Mouse (Mus musculus): Measurements from ENCODE around the gene Lbh. TPM values are rescaled to one million over a fixed set of nuclear protein-coding genes. Genes with fewer than 3 reads are reported as not detected.

Lbh gene
- polyA plus RNA-seq, 1 experiment from 2014 or later = 2.7 TPM

DNA sequence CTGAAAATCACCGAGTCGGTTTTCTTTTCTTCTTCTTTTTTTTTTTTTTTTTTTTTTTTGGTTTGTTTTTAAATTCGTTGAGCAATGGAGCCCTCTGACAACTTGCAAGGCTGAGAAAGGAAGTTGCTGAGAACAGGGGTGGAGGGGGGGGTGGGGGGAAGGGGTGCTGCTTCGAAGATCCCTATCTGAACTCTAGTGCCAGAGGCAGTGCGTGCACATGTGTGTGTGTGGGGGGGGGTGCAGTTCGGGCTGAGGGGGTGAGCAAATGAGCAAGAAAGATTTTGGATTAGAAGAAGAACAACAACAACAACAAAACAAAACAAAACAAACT is 21.4 kb downstream of the Lbh start:
- Histone ChIP-seq H3K9ac (replicated peaks) (no peak overlapping the region), H3K27me3 (no peaks in the 10 kb centered on the region), H3K27ac (no peak overlapping the region), H3K4me1 (replicated peaks) (peaks cover 29% of the 10 kb centered on the region), H3K4me3 (replicated peaks) (no peak overlapping the region), H3K36me3 (peaks cover 30% of the 10 kb centered on the region), H3K9me3 (no peaks in the 10 kb centered on the region; the same call in 1 of the 2 replicates), H3K4me2 (no peak overlapping the region)
- WGBS = 87% methylated on average over 6 of the region's 6 CpGs
- ATAC-seq (ENCODE audit: insufficient number of reproducible peaks, insufficient read depth, low FRiP score, low TSS enrichment, low read depth) = no peak

GRCm38 (mm10) chr17:72944368-72944767 is 26.3 kb downstream of the Lbh start:
- H3K4me2 ChIP-seq = no peak overlapping the region
- WGBS = 89% methylated on average over 5 of the region's 5 CpGs
- ATAC-seq (ENCODE audit: insufficient number of reproducible peaks, insufficient read depth, low FRiP score, low TSS enrichment, low read depth) = no peak
- peaks cover 27% of the 10 kb centered on the region for H3K36me3 ChIP-seq
- no peaks in the 10 kb centered on the region for H3K4me1 ChIP-seq (replicated peaks)
- H3K27me3 ChIP-seq = no peaks in the 10 kb centered on the region
- no peak overlapping the region for H3K9ac ChIP-seq (replicated peaks)
- no peak overlapping the region for H3K4me3 ChIP-seq (replicated peaks)
- H3K27ac ChIP-seq = no peak overlapping the region
- H3K9me3 ChIP-seq = no peaks in the 10 kb centered on the region; the same call in 1 of the 2 replicates

- Histone ChIP-seq H3K36me3 (peaks cover 2% of the 10 kb centered on the region), H3K4me3 (replicated peaks) (no peak overlapping the region), H3K9me3 (no peaks in the 10 kb centered on the region; the same call in 1 of the 2 replicates), H3K9ac (replicated peaks) (no peak overlapping the region), H3K27ac (no peak overlapping the region), H3K27me3 (no peaks in the 10 kb centered on the region), H3K4me1 (replicated peaks) (no peaks in the 10 kb centered on the region), H3K4me2 (no peak overlapping the region)
- 77% methylated on average over 6 of the region's 6 CpGs for WGBS
- ATAC-seq (ENCODE audit: insufficient number of reproducible peaks, insufficient read depth, low FRiP score, low TSS enrichment, low read depth) = no peak
Measured at GRCm38 (mm10) chr17:72947111-72947859, 29.2 kb downstream of the Lbh start.

DNA sequence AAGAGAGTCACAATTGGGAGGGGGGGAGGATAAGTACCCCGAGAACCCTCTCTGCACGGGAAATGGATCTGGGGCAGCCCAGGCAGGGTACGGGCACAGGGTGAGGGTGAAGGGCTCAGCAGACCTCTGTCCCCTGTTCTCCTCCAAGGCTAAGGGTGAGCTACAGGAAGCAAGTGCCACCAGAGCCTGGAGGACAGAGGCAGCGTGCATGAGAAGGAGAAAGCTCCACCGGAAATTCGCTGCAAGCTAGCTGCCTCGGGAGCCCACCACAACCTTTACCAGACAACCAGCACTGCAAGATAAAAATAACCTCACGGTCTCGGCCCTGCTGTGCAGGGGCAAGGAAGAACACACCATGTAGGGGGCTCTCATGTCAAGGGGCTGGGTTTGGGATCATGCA is 30.0 kb downstream of the Lbh start:
- H3K36me3 ChIP-seq = no peaks in the 10 kb centered on the region
- no peaks in the 10 kb centered on the region; the same call in 1 of the 2 replicates for H3K9me3 ChIP-seq
- 85% methylated on average over 9 of the region's 9 CpGs for WGBS
- no peak overlapping the region for H3K4me2 ChIP-seq
- H3K27ac ChIP-seq = no peak overlapping the region
- no peak for ATAC-seq (ENCODE audit: insufficient number of reproducible peaks, insufficient read depth, low FRiP score, low TSS enrichment, low read depth)
- H3K4me1 ChIP-seq (replicated peaks) = peaks cover 6% of the 10 kb centered on the region
- H3K4me3 ChIP-seq (replicated peaks) = no peak overlapping the region
- H3K9ac ChIP-seq (replicated peaks) = no peak overlapping the region
- H3K27me3 ChIP-seq = no peaks in the 10 kb centered on the region

- H3K4me1 ChIP-seq (replicated peaks) = peaks cover 16% of the 10 kb centered on the region
- H3K4me3 ChIP-seq (replicated peaks) = no peak overlapping the region
- H3K4me2 ChIP-seq = no peak overlapping the region
- no peak for ATAC-seq (ENCODE audit: insufficient number of reproducible peaks, insufficient read depth, low FRiP score, low TSS enrichment, low read depth)
- no peaks in the 10 kb centered on the region for H3K9me3 ChIP-seq
- H3K27me3 ChIP-seq = no peaks in the 10 kb centered on the region
- no peak overlapping the region for H3K27ac ChIP-seq
- 90% methylated on average over 7 of the region's 7 CpGs for WGBS
- no peak overlapping the region for H3K9ac ChIP-seq (replicated peaks)
- no peaks in the 10 kb centered on the region for H3K36me3 ChIP-seq
Measured at GRCm38 (mm10) chr17:72949247-72949701, 31.2 kb downstream of the Lbh start.

DNA sequence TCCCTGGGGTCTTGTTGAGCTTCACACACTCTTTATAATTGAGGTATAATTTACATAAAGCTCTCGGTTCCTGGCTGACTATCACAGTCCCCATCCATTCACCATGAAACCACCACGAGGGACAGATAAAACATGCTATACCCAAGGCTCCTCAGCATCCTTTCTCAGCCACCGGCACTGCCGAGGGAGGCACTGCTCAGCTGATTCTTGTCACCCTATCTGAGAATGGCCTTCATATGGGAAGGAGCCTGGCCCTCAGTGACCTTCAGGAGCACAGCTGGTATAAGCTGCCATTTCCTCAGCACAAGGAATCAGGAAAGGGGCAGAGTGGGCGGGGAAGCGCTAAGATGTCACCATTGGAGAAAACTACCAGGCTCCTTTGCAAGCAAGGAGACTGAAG is 33.2 kb downstream of the Lbh start:
- ATAC-seq (ENCODE audit: insufficient number of reproducible peaks, insufficient read depth, low FRiP score, low TSS enrichment, low read depth) = no peak
- Histone ChIP-seq H3K4me2 (no peak overlapping the region), H3K9ac (replicated peaks) (no peak overlapping the region), H3K27me3 (no peaks in the 10 kb centered on the region), H3K4me3 (replicated peaks) (no peak overlapping the region), H3K27ac (no peak overlapping the region), H3K36me3 (no peaks in the 10 kb centered on the region), H3K4me1 (replicated peaks) (peaks cover 18% of the 10 kb centered on the region), H3K9me3 (no peaks in the 10 kb centered on the region)
- WGBS = 73% methylated on average over 6 of the region's 6 CpGs

DNA sequence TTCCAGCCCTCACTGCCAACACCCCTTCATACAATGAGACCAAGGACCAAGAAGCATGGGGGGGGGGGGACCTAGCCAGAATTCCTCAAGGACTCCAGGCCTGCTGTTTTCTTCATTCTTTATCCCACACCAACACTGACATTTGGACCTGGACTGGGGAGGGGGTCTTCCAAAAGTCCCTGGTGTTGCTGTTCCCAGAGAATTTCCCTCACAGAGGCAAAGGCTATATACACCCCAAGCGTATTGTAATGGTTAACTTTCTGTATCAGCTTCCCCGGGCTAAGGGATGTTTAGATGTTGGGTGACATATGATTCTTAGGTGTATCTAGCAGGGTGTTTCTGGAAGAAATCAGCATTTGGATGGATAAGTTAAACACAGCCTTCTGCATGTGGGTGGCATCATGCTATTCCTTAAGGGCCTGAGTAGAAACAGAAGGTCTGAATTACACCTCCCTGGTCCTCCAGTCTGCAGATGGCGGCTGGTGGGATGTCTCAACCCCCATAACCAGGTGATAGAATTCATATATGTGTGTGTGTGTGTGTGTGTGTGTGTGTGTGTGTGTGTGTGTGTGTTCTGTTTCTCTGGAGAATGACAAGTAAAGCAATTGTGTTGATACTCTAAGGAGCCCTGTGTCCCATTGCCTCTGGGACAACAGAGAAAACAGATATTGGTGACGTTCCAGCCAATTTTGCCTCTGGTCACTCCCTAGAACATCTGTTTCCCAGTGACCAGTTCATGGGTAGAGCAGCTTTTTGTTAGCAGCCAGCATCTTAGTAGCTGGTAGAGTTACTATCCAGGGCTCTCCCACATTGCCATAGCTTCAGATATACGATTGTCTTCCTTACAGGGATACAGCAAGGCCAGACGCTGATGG is 35.9 kb downstream of the Lbh start:
- H3K4me3 ChIP-seq (replicated peaks) = no peak overlapping the region
- H3K9me3 ChIP-seq = no peaks in the 10 kb centered on the region
- 63% methylated on average over 6 of the region's 6 CpGs for WGBS
- no peaks in the 10 kb centered on the region for H3K36me3 ChIP-seq
- H3K27ac ChIP-seq = no peak overlapping the region
- ATAC-seq (ENCODE audit: insufficient number of reproducible peaks, insufficient read depth, low FRiP score, low TSS enrichment, low read depth) = no peak
- H3K4me1 ChIP-seq (replicated peaks) = peaks cover 18% of the 10 kb centered on the region
- H3K4me2 ChIP-seq = no peak overlapping the region
- H3K27me3 ChIP-seq = no peaks in the 10 kb centered on the region
- H3K9ac ChIP-seq (replicated peaks) = no peak overlapping the region

DNA sequence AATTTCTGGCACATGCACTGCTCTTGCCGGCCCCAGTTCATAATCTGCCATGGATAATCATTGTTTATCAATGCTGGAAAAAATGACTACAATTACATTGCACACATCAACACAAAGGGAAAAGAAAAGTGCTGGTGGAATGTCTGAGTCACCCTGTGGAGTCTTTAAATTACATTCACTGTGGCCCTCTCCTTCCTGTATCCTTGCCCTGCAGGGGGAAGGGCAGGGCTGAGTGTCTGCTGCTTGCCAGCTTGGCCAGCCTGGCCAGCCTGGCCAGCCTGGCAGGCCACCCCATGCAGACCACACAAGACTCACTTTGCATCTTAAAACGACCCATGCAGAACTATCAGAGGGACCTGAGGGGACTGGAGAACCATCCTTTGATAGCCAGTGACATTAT is 37.4 kb downstream of the Lbh start:
- Histone ChIP-seq H3K27ac (no peak overlapping the region), H3K4me3 (replicated peaks) (no peak overlapping the region), H3K4me2 (no peak overlapping the region), H3K4me1 (replicated peaks) (peaks cover 18% of the 10 kb centered on the region), H3K9me3 (no peaks in the 10 kb centered on the region), H3K27me3 (no peaks in the 10 kb centered on the region), H3K9ac (replicated peaks) (no peak overlapping the region), H3K36me3 (no peaks in the 10 kb centered on the region)
- no peak for ATAC-seq (ENCODE audit: insufficient number of reproducible peaks, insufficient read depth, low FRiP score, low TSS enrichment, low read depth)
- whole genome bisulfite sequencing = 62% methylated on average over 2 of the region's 2 CpGs

DNA sequence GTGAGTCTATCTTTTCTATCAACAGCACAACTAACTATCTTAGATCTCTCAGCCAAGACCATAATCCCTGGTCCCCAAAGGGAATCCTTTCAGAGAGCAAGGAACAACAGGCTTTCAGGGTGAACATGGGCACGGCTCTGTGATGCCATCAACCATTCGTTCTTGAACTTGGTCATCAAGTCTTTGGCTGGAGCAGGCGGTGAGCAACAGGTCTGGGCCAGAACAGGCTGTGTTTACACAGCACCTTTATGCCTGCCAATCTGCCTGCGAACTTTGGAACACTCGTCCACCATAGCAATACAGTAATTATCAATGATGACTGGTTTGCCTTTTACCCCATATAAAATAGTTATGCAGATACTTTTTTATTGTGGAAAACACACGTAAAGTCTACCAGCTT is 38.9 kb downstream of the Lbh start:
- ATAC-seq (ENCODE audit: insufficient number of reproducible peaks, insufficient read depth, low FRiP score, low TSS enrichment, low read depth) = no peak
- peaks cover 18% of the 10 kb centered on the region for H3K4me1 ChIP-seq (replicated peaks)
- WGBS = 83% methylated on average over 6 of the region's 6 CpGs

DNA sequence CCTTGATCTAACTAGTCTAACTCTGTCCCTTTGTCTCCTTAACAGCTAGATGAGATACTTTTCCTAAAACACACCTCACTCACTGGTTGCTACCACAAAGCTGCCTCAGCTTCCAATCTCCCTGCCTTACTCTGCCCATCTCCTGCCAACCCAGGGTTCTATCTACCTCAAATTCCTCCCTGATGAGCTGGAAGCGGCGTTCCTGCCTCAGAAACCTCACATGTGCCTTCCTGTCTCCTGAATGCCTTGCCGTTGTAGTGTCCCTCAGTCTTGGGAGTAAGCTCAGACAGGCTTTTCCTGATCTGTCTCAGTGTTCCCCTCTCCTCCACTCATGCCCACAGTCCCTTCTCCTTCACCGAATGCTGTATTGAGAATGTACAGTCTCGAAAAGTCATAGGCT is 40.8 kb downstream of the Lbh start:
- no peak for ATAC-seq (ENCODE audit: insufficient number of reproducible peaks, insufficient read depth, low FRiP score, low TSS enrichment, low read depth)
- WGBS = 83% methylated on average over 5 of the region's 5 CpGs
- H3K4me2 ChIP-seq = no peak overlapping the region
- no peak overlapping the region for H3K9ac ChIP-seq (replicated peaks)
- no peaks in the 10 kb centered on the region for H3K27me3 ChIP-seq
- H3K27ac ChIP-seq = no peak overlapping the region
- no peaks in the 10 kb centered on the region for H3K9me3 ChIP-seq
- peaks cover 4% of the 10 kb centered on the region; the same call in 1 of the 2 replicates for H3K4me1 ChIP-seq (replicated peaks)
- no peaks in the 10 kb centered on the region for H3K36me3 ChIP-seq
- H3K4me3 ChIP-seq (replicated peaks) = no peak overlapping the region

More for the DNA sequence above, 38.9 kb downstream of the Lbh start:
- no peaks in the 10 kb centered on the region for H3K36me3 ChIP-seq
- H3K4me2 ChIP-seq = no peak overlapping the region
- H3K27ac ChIP-seq = no peak overlapping the region
- no peak overlapping the region for H3K4me3 ChIP-seq (replicated peaks)
- H3K9ac ChIP-seq (replicated peaks) = no peak overlapping the region
- H3K27me3 ChIP-seq = no peaks in the 10 kb centered on the region
- H3K9me3 ChIP-seq = no peaks in the 10 kb centered on the region

GRCm38 (mm10) chr17:72959497-72960039 is 41.5 kb downstream of the Lbh start:
- WGBS = 69% methylated on average over 5 of the region's 5 CpGs
- H3K9me3 ChIP-seq = no peaks in the 10 kb centered on the region
- no peak for ATAC-seq (ENCODE audit: insufficient number of reproducible peaks, insufficient read depth, low FRiP score, low TSS enrichment, low read depth)
- no peaks in the 10 kb centered on the region for H3K36me3 ChIP-seq
- no peak overlapping the region for H3K27ac ChIP-seq
- H3K27me3 ChIP-seq = no peaks in the 10 kb centered on the region
- H3K4me2 ChIP-seq = no peak overlapping the region
- H3K4me1 ChIP-seq (replicated peaks) = 0 out of 2 replicates have a peak, but pooled peaks cover 2% of the 10 kb centered on the region
- no peak overlapping the region for H3K4me3 ChIP-seq (replicated peaks)
- no peak overlapping the region for H3K9ac ChIP-seq (replicated peaks)
